Mouse (Mus musculus): Measurements from ENCODE around the gene Paf1.

Gene Paf1

DNA sequence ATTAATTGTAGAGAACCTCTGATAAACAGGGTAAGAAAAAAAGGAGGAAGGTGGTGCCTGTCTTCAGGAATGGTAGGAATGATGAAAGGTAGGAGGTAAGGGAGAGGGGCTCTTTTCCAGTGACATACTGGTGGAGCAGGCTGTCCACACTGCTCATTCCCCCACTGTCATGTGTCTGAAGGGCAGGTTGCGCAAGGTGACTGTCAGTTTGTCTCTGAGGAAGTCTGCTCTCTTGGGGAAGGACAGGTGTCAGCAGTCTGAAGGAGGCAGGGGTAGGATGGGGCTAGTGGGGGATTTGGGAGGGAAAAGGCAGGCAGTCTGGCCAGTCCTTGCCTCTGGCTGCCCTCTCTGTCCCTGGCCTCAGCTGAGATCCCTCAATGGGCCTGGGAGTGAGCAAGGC lies 8.3 kb downstream of the Paf1 start:
- Histone ChIP-seq H3K9me3 (ENCODE audit: low read length) (no peaks in the 10 kb centered on the region), H3K4me1 (replicated peaks; ENCODE audit: low read depth, low read length) (peaks cover 31% of the 10 kb centered on the region), H3K4me3 (replicated peaks; ENCODE audit: low read length) (no peak overlapping the region), H3K27me3 (ENCODE audit: insufficient read depth, low read length) (no peaks in the 10 kb centered on the region), H3K36me3 (ENCODE audit: insufficient read depth, low read length) (peaks cover 99% of the 10 kb centered on the region)
- TF ChIP-seq POU5F1 (IDR thresholded peaks at IDR 0.05; ENCODE audit: borderline replicate concordance, low read length) (no peak), CTCF (conservative IDR thresholded peaks at IDR 0.05; ENCODE audit: low read length) (no peak), NANOG (IDR thresholded peaks at IDR 0.05; ENCODE audit: borderline replicate concordance, low read length) (no peak)

DNA sequence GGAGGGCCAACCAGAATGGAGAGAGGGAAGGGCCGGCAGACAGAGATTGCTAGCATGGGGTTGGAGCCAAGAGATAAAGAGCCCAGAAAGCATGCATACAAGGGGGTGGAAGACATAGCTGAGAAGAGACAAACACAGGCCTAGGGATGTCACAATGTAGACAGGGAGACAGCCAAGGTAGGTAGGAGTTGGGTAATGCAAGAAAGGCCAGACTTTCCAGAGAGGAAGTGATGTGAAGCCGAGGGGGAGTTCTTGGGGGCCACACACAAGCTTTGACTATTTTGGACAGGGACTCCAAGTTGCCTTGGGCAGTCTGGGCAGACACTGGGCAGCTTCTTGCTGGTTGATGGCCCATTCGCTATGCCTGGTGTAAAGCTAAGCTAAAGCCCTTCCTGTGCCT lies 9.2 kb downstream of the Paf1 start:
- H3K27me3 ChIP-seq (ENCODE audit: insufficient read depth, low read length): no peaks in the 10 kb centered on the region
- H3K4me1 ChIP-seq (replicated peaks; ENCODE audit: low read depth, low read length): peaks cover 26% of the 10 kb centered on the region
- H3K36me3 ChIP-seq (ENCODE audit: insufficient read depth, low read length): peaks cover 99% of the 10 kb centered on the region
- H3K4me3 ChIP-seq (replicated peaks; ENCODE audit: low read length): no peak overlapping the region
- no peaks in the 10 kb centered on the region for H3K9me3 ChIP-seq (ENCODE audit: low read length)
- TF ChIP-seq POU5F1 (IDR thresholded peaks at IDR 0.05; ENCODE audit: borderline replicate concordance, low read length) (no peak), CTCF (conservative IDR thresholded peaks at IDR 0.05; ENCODE audit: low read length) (no peak), NANOG (IDR thresholded peaks at IDR 0.05; ENCODE audit: borderline replicate concordance, low read length) (no peak)

DNA sequence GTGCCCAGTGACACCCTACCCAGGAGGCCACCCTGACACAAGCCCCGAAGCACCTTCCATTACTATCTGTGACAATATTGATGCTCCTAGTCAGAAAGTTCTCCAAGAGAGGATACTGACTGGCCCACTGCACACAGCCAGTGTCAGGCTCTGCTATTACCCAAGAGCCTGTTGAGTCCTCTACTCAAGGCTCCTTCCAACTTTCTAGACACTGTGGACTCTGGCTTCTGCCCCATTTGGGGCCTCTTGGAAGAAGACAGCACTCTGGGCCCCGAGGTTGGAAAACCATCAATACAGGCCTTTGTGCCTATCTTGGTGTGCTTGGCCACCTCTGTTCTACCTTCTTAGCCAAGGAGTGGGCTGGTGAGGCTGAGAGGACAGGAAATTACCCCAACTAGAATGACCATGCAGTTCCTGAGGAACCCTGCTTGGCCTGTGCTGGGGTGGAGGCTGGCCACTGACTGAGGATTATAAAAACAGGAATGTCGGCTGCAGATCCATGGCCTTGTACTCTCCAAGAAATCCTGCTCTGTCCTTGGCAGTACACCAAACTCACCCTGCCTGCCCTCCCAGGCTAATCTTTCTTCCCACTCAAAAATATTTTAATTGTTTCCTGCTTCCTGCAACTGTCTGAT lies 18.2 kb downstream of the Paf1 start:
- Histone ChIP-seq H3K27me3 (ENCODE audit: insufficient read depth, low read length) (no peaks in the 10 kb centered on the region), H3K9me3 (ENCODE audit: low read length) (no peaks in the 10 kb centered on the region), H3K36me3 (ENCODE audit: insufficient read depth, low read length) (peaks cover 100% of the 10 kb centered on the region), H3K4me1 (replicated peaks; ENCODE audit: low read depth, low read length) (peaks cover 10% of the 10 kb centered on the region), H3K4me3 (replicated peaks; ENCODE audit: low read length) (no peak overlapping the region)
- TF ChIP-seq CTCF (conservative IDR thresholded peaks at IDR 0.05; ENCODE audit: low read length) (no peak), POU5F1 (IDR thresholded peaks at IDR 0.05; ENCODE audit: borderline replicate concordance, low read length) (no peak), NANOG (IDR thresholded peaks at IDR 0.05; ENCODE audit: borderline replicate concordance, low read length) (no peak)

DNA sequence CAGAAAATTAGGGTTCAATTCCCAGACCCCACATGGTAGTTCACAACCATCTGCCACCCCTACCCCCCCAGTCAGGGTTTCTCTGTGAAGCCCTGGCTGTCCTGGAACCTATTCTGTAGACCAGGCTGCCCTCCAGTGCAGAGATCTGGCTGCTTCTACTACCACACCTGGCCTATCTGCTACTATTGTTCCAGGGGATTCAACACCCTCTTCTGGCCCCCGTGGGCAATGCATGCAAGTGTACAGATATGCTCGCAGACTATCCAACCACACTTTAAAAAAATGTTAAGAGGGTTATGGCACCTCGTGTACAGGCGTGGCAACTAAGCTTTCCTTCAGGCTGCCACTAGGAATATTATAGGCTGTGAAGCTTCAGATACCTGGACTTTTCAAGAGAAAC lies 20.1 kb downstream of the Paf1 start:
- no peaks in the 10 kb centered on the region for H3K9me3 ChIP-seq (ENCODE audit: low read length)
- no peaks in the 10 kb centered on the region for H3K27me3 ChIP-seq (ENCODE audit: insufficient read depth, low read length)
- TF ChIP-seq CTCF (conservative IDR thresholded peaks at IDR 0.05; ENCODE audit: low read length): peak; percentile 26
- no peak for TF ChIP-seq POU5F1 (IDR thresholded peaks at IDR 0.05; ENCODE audit: borderline replicate concordance, low read length)
- TF ChIP-seq NANOG (IDR thresholded peaks at IDR 0.05; ENCODE audit: borderline replicate concordance, low read length): no peak
- H3K36me3 ChIP-seq (ENCODE audit: insufficient read depth, low read length): peaks cover 99% of the 10 kb centered on the region
- H3K4me1 ChIP-seq (replicated peaks; ENCODE audit: low read depth, low read length): peaks cover 20% of the 10 kb centered on the region
- H3K4me3 ChIP-seq (replicated peaks; ENCODE audit: low read length): no peak overlapping the region

DNA sequence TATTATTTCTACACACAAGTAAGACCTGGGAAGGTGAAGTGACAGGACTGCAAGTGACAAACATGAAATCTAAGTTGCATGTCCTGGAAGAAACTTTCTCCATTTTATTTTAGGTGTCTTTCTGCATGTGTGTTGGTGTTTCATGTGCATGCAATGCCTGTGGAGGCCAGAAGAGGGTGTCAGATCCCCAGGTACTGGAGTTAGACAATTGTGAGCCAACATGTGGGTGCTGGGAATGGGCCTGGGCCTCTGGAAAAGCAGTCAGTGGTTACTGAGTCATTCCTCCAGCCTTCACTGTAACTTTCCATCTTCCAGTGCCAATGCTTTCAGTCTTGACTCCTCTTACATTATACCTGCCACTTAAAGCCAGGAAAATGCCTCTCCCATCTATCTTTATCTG lies 24.6 kb downstream of the Paf1 start:
- no peak overlapping the region for H3K4me3 ChIP-seq (replicated peaks; ENCODE audit: low read length)
- TF ChIP-seq CTCF (conservative IDR thresholded peaks at IDR 0.05; ENCODE audit: low read length) (peak; percentile 75), NANOG (IDR thresholded peaks at IDR 0.05; ENCODE audit: borderline replicate concordance, low read length) (no peak)
- no peaks in the 10 kb centered on the region for H3K9me3 ChIP-seq (ENCODE audit: low read length)
- no peaks in the 10 kb centered on the region for H3K27me3 ChIP-seq (ENCODE audit: insufficient read depth, low read length)
- H3K4me1 ChIP-seq (replicated peaks; ENCODE audit: low read depth, low read length): peaks cover 41% of the 10 kb centered on the region
- peaks cover 98% of the 10 kb centered on the region for H3K36me3 ChIP-seq (ENCODE audit: insufficient read depth, low read length)

DNA sequence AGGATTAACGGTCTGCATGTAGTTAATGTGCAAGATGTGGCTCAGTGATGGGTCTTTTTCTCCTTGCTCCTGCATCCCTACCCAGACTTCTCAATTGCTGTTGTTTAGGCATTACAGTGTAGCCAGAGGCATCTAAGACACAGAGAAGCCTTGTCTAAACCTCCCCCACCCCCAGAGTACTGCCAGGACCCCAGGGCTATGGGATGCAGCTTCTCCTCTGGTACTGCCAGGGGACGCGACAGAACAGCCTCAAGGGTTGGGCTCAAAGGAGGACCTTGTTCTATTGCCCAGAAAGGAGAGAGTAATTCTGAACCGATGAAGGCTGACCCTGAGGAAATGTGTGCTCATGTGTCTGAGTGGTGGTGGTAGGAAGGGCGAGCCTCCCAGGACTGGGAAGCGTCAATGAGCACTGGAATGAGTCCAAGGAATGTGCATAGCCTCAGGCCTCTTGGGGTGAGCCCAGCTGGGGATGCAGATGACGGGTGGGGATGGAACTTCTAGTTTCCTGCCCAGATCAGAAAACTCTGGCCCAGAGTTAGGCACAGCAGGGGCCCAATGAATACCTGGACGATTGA lies 25.4 kb downstream of the Paf1 start:
- peaks cover 98% of the 10 kb centered on the region for H3K36me3 ChIP-seq (ENCODE audit: insufficient read depth, low read length)
- no peak for TF ChIP-seq CTCF (conservative IDR thresholded peaks at IDR 0.05; ENCODE audit: low read length)
- peak; percentile 21; the same call in 1 of the 2 replicates for TF ChIP-seq NANOG (IDR thresholded peaks at IDR 0.05; ENCODE audit: borderline replicate concordance, low read length)
- no peak for TF ChIP-seq POU5F1 (IDR thresholded peaks at IDR 0.05; ENCODE audit: borderline replicate concordance, low read length)
- H3K4me1 ChIP-seq (replicated peaks; ENCODE audit: low read depth, low read length): peaks cover 41% of the 10 kb centered on the region
- no peaks in the 10 kb centered on the region for H3K27me3 ChIP-seq (ENCODE audit: insufficient read depth, low read length)
- 0 out of 2 replicates have a peak overlapping the region, but pooled peaks have one; percentile 5 for H3K4me3 ChIP-seq (replicated peaks; ENCODE audit: low read length)
- H3K9me3 ChIP-seq (ENCODE audit: low read length): no peaks in the 10 kb centered on the region

DNA sequence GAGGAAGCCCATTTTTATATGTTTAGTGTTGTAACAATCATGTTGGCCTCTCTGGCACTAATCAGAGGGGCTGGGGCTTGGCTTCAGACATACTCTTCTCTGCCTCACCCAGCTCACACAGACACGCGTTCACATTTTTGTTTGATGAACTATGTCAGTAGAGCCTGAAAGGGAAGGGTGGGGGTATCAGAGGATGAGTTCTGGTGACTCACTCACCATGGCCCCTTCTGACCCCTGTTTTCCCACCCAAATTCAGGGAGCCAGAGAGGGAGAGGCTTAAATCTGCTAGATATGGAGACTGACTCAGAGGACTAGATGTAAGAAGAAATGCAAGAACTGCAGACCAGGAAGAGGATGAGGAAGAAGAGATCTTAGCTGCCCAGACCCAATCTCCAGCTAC lies 26.7 kb downstream of the Paf1 start:
- Histone ChIP-seq H3K4me1 (replicated peaks; ENCODE audit: low read depth, low read length) (peaks cover 53% of the 10 kb centered on the region), H3K36me3 (ENCODE audit: insufficient read depth, low read length) (peaks cover 98% of the 10 kb centered on the region), H3K27me3 (ENCODE audit: insufficient read depth, low read length) (no peaks in the 10 kb centered on the region), H3K4me3 (replicated peaks; ENCODE audit: low read length) (no peak overlapping the region), H3K9me3 (ENCODE audit: low read length) (no peaks in the 10 kb centered on the region)
- no peak for TF ChIP-seq NANOG (IDR thresholded peaks at IDR 0.05; ENCODE audit: borderline replicate concordance, low read length)
- no peak for TF ChIP-seq CTCF (conservative IDR thresholded peaks at IDR 0.05; ENCODE audit: low read length)
- no peak for TF ChIP-seq POU5F1 (IDR thresholded peaks at IDR 0.05; ENCODE audit: borderline replicate concordance, low read length)

DNA sequence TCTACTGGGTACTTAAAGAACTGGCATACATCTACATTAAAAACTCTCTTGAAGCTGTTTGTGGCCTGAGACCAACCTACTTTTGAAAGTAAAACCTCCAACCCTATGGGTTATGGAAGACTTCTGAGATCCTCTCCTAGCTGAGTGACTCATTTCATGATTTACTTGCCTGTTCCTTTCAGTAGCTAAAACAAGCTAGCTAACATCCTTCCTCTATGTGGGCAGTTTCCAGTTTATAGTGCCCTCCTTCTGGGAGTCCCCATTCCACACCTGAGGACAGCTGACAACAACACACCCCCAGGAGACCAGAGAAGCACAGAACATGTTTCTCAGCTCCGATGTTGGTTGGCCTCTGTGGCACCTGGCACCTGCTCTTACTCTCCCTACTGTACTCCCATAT lies 30.3 kb downstream of the Paf1 start:
- TF ChIP-seq NANOG (IDR thresholded peaks at IDR 0.05; ENCODE audit: borderline replicate concordance, low read length) (no peak), POU5F1 (IDR thresholded peaks at IDR 0.05; ENCODE audit: borderline replicate concordance, low read length) (no peak), CTCF (conservative IDR thresholded peaks at IDR 0.05; ENCODE audit: low read length) (no peak)
- H3K36me3 ChIP-seq (ENCODE audit: insufficient read depth, low read length): peaks cover 81% of the 10 kb centered on the region
- no peaks in the 10 kb centered on the region for H3K9me3 ChIP-seq (ENCODE audit: low read length)
- H3K27me3 ChIP-seq (ENCODE audit: insufficient read depth, low read length): no peaks in the 10 kb centered on the region
- peaks cover 46% of the 10 kb centered on the region for H3K4me1 ChIP-seq (replicated peaks; ENCODE audit: low read depth, low read length)
- no peak overlapping the region for H3K4me3 ChIP-seq (replicated peaks; ENCODE audit: low read length)

DNA sequence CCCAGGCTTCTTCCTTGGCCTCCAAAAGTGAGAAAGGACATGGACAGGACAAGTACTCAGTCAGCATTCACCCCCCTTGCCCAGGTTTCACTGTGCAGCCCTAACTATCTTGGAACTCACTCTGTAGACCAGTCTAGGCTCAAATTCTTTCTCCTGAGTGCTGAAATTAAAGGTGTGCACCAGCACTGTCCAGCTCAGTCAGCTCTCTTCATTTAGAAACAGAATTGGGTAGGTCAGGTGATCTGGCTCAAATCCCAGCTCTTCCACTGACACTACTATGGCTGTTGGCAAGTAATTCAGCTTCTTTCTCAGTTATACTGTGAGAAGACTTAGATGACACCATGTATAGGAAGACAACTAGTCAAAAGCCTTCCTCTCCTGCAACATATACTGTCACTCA lies 35.0 kb downstream of the Paf1 start:
- TF ChIP-seq NANOG (IDR thresholded peaks at IDR 0.05; ENCODE audit: borderline replicate concordance, low read length): no peak
- no peak for TF ChIP-seq POU5F1 (IDR thresholded peaks at IDR 0.05; ENCODE audit: borderline replicate concordance, low read length)
- TF ChIP-seq CTCF (conservative IDR thresholded peaks at IDR 0.05; ENCODE audit: low read length): no peak
- Histone ChIP-seq H3K36me3 (ENCODE audit: insufficient read depth, low read length) (peaks cover 76% of the 10 kb centered on the region), H3K27me3 (ENCODE audit: insufficient read depth, low read length) (no peaks in the 10 kb centered on the region)

More for the DNA sequence above, 35.0 kb downstream of the Paf1 start:
- Histone ChIP-seq H3K9me3 (ENCODE audit: low read length) (no peaks in the 10 kb centered on the region), H3K4me1 (replicated peaks; ENCODE audit: low read depth, low read length) (peaks cover 26% of the 10 kb centered on the region), H3K4me3 (replicated peaks; ENCODE audit: low read length) (no peak overlapping the region)
